Mouse (Mus musculus) heart, adult 2 months (tissue): ENCODE results near the gene Cmtm3.

Experiments used
- CTCF ChIP-seq: fragments of 200-600 bp; IDR thresholded peaks from 2 replicates; pipeline ENCODE4 v1.8.1; 2022; ENCODE audit warnings: antibody characterized with exemption, mild to moderate bottlenecking, moderate library complexity
- POLR2A ChIP-seq: fragments of 200-500 bp; IDR thresholded peaks from 2 replicates; pipeline ENCODE4 v1.6.1; 2011; ENCODE audit warnings: mild to moderate bottlenecking, low read depth, low read length, control low read depth; ENCODE audit not compliant: insufficient read depth

GRCm38 (mm10) chr8:104341678-104342077 is 2.5 kb downstream of the Cmtm3 start:
- TF ChIP-seq POLR2A, result no peak
- TF ChIP-seq CTCF, result no peak
